Mouse (Mus musculus): ENCODE data around the gene Dph1. TPM values are rescaled to one million over a fixed set of nuclear protein-coding genes. Genes with fewer than 3 reads are reported as not detected.
"Not testable (repeated sequence)": the region's sequence is repeated elsewhere in the genome, so short reads cannot be mapped to it uniquely, and the experiment has no call there.

The Dph1 gene
- polyA plus RNA-seq, 1 experiment from 2014 or later = 26.8 TPM

DNA sequence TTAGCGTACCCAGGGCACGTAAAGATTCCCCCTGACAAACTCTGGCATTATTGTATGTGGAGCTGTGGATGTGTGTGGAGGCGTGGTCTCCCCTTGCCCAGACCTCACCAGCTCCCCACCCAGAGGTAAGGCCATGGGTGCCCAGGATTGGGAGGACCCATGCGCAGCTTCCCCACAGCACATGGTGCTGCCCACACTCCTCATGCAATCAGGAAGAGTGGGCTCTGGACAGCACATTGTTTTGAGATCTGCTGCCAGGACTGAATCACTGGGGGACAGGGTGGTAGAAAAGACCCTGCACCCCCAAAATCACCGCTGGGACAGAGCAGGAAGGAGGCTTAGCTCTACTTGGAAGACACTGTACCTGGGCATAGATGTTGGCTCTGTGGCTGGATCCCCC is 6.5 kb downstream of the Dph1 start:
- H3K4me3 ChIP-seq = no peak overlapping the region
- 83% methylated on average over 5 of the region's 5 CpGs for WGBS
- DNase-seq (ENCODE audit: low spot score) = no peak
- no peaks in the 10 kb centered on the region for H3K9me3 ChIP-seq
- H3K27ac ChIP-seq = no peak overlapping the region
- H3K27me3 ChIP-seq (ENCODE audit: insufficient read depth, poor library complexity, severe bottlenecking) = no peaks in the 10 kb centered on the region
- peaks cover 11% of the 10 kb centered on the region for H3K4me1 ChIP-seq
- H3K36me3 ChIP-seq = peaks cover 59% of the 10 kb centered on the region

DNA sequence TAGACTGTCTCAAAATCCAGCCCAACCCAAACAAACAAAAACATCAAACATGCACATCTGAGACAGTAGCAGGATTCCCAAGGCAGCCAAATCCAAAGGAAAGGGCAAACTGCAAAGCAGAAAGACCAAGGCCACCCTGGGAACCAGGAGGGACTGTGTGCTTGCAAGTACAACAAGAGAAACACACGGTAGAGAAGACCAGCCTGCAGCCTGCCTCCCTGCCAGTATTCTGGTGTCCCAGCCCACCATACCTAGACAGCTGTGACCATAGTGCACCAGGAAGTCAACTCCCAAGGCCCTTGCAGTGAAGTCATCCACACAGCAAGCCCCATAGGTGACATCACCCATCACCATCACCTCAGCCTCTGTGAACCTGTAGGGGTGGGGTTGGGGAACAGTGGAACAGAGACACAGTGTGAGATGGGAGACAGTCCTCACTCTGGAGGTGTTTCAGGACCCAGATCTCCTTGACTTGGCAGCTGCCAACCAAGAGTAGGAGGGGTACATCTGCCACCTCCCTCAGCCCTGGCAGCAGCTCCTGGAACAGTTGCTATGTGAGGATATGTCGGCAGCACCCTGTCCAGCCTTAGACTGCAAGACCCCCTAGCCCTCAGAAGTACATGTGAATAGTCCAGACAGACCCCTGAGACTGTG is 7.0 kb downstream of the Dph1 start:
- no peak overlapping the region for H3K27ac ChIP-seq
- 80% methylated on average over 2 of the region's 2 CpGs for WGBS
- H3K4me1 ChIP-seq = peaks cover 11% of the 10 kb centered on the region
- H3K4me3 ChIP-seq = no peak overlapping the region
- no peak for DNase-seq (ENCODE audit: low spot score)
- H3K36me3 ChIP-seq = peaks cover 59% of the 10 kb centered on the region
- no peaks in the 10 kb centered on the region for H3K27me3 ChIP-seq (ENCODE audit: insufficient read depth, poor library complexity, severe bottlenecking)
- no peaks in the 10 kb centered on the region for H3K9me3 ChIP-seq

DNA sequence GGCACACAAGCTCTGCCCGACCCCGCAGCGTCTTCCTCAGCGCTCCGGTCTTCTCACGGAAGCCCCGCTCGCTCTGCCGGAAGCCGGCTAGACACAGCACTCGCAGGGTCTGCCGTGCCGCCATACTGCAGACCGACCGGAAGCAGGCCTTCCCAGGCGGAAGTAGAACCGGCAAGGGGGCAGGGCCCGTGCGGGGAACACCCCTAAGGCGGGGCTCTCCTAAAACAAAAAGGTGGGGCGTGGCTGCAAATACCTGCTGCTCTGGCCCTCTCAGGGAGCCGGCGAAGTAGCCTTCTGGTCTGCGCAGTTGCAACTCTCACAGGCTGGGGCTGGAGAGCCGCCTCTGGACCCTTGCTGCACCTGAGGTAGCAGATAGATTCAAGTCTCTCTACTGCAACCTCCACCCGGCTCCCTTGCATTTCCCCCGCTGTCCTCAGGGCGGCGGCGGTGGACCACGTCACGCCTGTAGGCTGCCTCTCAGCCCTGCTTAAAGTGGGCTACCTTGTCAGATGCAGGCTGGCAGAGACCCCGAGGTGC is 12.3 kb downstream of the Dph1 start, which contains the start of gene Ovca2:
Ovca2 (minus strand) TSS at position 164 of the 537 bp plus-strand sequence.
- peaks cover under 1% of the 10 kb centered on the region; the same call in 1 of the 2 replicates for H3K27me3 ChIP-seq (ENCODE audit: insufficient read depth, poor library complexity, severe bottlenecking)
- peak; percentile 97 for DNase-seq (ENCODE audit: low spot score)
- under 1% methylated on average over 33 of the region's 33 CpGs for WGBS
- H3K4me3 ChIP-seq = peak within 1 kb of the TSS; percentile 89
- H3K27ac ChIP-seq = peak within 1 kb of the TSS; percentile 91
- H3K9me3 ChIP-seq = no peaks in the 10 kb centered on the region
- H3K36me3 ChIP-seq = peaks cover 55% of the 10 kb centered on the region
- H3K4me1 ChIP-seq = peaks cover 22% of the 10 kb centered on the region

DNA sequence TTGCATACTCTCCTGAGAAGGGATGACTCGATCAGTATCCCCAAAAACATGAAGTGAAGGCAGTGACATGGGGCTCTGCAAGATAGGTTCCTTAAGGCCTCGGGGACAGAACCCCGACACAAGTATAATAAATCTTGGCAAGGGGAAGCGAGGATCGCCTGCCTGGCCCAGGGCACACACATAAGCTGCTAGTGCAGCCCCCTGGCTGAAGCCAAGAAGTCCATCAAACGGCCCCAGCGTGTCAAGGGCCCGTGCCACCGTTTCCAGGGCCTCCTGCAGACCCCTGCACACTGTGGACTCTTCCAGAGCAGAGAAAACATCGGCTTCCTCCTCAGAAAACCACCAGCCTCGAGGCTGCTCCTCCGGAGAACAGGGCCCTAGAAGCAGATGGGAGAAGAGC is 13.0 kb downstream of the Dph1 start:
- Histone ChIP-seq H3K27me3 (ENCODE audit: insufficient read depth, poor library complexity, severe bottlenecking) (peaks cover 8% of the 10 kb centered on the region), H3K4me3 (peak overlapping the region; percentile 89), H3K9me3 (no peaks in the 10 kb centered on the region), H3K27ac (peak overlapping the region; percentile 91), H3K4me1 (peaks cover 30% of the 10 kb centered on the region), H3K36me3 (peaks cover 48% of the 10 kb centered on the region)
- no peak for DNase-seq (ENCODE audit: low spot score)
- 48% methylated on average over 12 of the region's 12 CpGs for WGBS

DNA sequence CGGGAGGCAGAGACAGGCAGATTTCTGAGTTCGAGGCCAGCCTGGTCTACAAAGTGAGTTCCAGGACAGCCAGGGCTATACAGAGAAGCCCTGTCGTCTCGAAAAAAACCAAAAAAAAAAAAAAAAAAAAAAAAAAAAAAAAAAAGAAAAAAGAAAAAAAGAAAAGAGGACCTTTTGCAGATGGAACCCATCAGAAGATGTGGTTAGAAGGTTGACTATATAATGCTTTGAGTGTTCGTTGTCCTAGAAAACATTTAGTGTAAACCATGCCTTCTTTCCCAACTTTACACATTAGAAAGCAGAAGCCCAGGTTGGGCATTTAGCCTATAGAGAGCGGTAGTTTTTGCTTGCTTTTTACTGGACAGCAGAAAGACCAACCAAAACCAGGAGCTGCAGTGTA is 16.5 kb downstream of the Dph1 start:
- 70% methylated on average over 6 of the region's 6 CpGs for WGBS
- not testable (repeated sequence) for H3K4me3 ChIP-seq; H3K27ac ChIP-seq; H3K9me3 ChIP-seq; DNase-seq (ENCODE audit: low spot score)
- Histone ChIP-seq H3K4me1 (peaks cover 59% of the 10 kb centered on the region), H3K27me3 (ENCODE audit: insufficient read depth, poor library complexity, severe bottlenecking) (peaks cover 42% of the 10 kb centered on the region), H3K36me3 (peaks cover 18% of the 10 kb centered on the region)

DNA sequence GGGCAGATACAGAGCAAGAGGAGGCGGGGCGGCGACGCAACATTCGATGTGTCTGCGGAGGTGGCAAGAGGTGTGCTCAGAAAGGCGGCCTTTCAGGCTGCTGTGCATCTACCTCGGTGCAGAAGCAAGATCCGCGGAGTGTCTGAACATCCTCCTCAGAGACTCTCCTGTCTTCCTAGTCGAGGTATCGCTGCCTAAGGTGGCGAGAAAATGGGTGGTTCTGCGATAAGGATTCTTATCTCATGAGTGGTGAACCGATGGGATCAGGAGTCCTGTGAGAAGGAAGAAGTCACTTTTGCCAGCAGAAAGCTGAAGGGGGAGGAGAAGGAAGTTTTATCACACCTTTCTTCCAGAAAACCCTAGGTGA is 17.3 kb downstream of the Dph1 start:
- Histone ChIP-seq H3K27ac (no peak overlapping the region), H3K36me3 (peaks cover 18% of the 10 kb centered on the region), H3K4me3 (peak overlapping the region; percentile 73), H3K27me3 (ENCODE audit: insufficient read depth, poor library complexity, severe bottlenecking) (peaks cover 50% of the 10 kb centered on the region), H3K9me3 (no peaks in the 10 kb centered on the region), H3K4me1 (peaks cover 58% of the 10 kb centered on the region)
- under 1% methylated on average over 15 of the region's 15 CpGs for WGBS
- no peak for DNase-seq (ENCODE audit: low spot score)

DNA sequence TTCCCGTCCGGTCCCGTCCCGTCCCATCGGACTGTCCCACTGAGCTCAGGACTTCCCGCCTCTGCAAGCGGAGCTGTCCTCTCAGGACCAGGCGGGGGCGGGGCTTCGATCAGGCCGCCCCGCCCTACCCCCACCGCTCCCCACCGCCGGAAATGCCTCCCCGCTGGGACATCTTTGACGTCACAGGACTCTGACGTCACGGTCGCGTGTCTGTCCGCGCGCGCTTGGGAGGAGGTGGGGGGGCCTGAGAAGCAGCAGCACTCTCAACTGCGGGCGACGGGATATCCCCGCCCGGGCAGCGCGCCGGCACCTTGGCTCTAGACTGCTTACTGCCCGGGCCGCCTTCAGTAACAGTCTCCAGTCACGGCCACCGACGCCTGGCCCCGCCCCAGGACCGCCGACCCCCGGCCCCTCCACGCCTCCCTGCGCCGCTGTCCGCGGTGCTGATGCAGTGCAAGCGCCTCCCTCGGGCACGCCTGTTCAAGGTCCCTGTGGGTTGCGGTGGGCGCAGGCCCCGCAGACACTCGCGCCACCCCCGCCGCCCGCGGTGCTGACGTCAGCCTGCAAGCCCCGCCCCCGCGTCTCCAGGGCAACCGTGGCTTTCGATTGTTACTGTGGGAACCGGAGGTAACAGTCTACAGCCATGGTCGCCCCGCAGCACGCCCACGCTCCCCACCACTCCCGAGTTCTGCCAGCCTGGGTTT is 17.8 kb downstream of the Dph1 start:
- DNase-seq (ENCODE audit: low spot score) = peak; percentile 93
- Histone ChIP-seq H3K4me3 (peak overlapping the region; percentile 73), H3K36me3 (peaks cover 18% of the 10 kb centered on the region), H3K27me3 (ENCODE audit: insufficient read depth, poor library complexity, severe bottlenecking) (peaks cover 55% of the 10 kb centered on the region), H3K27ac (0 out of 2 replicates have a peak overlapping the region, but pooled peaks have one; percentile 53), H3K4me1 (peaks cover 60% of the 10 kb centered on the region), H3K9me3 (no peaks in the 10 kb centered on the region)
- under 1% methylated on average over 71 of the region's 71 CpGs for WGBS

DNA sequence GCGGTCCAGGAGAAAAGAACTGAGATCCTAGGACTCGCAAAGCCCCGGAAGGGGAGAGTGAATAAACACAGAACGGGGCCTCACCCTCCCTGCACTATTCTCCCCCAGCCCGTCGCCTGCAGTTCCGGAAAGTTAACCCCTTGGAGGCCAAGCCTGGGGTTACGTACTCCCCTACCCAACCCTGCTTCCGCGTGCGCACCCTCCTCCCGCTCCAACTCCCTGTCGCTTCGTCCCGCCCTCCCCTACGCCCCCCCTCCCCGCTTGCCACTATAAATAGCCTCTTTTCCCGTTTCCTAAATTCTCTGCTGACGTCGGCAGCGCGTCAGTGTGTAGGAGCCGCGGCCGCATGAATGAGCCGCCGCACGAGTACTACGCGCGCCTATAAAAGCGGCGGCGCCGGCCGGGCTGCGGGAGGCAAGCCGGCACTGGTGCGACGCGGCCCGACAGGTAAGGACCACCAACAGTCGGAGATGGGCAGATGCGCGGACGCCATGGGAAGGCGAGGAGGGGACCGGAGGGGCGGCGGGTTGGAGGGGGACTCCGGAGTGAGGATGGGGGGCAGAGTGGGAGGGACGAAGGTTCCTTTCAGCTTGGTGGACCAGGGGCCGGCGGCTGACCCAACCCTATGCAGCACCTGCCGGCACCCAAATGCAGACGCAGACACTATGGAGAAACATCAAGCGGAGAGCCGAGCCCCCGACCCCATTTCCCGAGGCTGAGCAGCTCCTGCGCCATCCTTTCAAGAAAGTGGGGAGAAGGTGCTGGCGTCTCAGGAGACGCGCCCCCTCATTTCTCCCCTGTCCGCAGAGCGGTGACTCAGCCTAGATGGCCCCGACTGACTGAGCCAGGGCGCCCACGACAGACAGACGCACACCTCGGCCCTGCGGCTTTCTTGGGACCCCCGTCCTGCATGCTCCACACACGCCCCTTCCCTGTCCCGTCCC is 18.6 kb downstream of the Dph1 start:
- Histone ChIP-seq H3K27ac (0 out of 2 replicates have a peak overlapping the region, but pooled peaks have one; percentile 36), H3K4me3 (peak overlapping the region; percentile 73), H3K36me3 (peaks cover 12% of the 10 kb centered on the region), H3K4me1 (peaks cover 61% of the 10 kb centered on the region), H3K27me3 (ENCODE audit: insufficient read depth, poor library complexity, severe bottlenecking) (peaks cover 63% of the 10 kb centered on the region), H3K9me3 (no peaks in the 10 kb centered on the region)
- DNase-seq (ENCODE audit: low spot score) = no peak
- WGBS = under 1% methylated on average over 75 of the region's 75 CpGs

DNA sequence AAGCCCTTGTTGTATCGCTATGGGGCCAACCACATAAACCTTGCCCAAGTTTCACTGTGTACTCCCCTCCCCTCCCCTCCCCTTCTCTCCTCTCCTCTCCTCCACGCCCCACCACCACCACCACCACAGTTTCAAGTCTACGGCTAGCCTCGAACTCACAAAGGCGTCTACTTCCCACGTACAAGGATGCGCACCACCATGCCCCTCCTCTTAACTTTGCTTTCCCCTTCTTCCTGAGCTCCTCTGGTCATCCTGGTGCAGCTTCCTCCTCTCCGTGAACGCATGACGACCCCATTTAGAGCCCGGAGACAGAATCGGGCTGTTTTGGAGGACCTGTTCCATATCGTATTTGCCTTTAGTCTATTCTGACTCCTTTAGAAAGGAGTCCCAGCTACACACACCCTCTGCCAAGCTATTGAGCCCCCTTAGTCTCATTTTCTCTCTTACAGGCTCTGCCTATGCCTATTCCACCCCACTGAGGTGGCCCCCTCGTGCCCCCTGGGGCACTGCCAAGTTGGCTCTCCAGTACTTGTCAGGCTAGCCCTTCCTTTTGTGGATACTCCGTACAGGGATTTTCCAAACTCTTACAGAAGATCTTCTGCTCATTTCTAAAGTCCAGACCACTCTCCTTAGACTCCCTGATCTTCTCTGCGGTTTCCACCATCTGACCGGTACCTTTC is 19.7 kb downstream of the Dph1 start:
- Histone ChIP-seq H3K36me3 (peaks cover 1% of the 10 kb centered on the region; the same call in 1 of the 2 replicates), H3K27ac (no peak overlapping the region), H3K4me3 (peak overlapping the region; percentile 73), H3K27me3 (ENCODE audit: insufficient read depth, poor library complexity, severe bottlenecking) (peaks cover 74% of the 10 kb centered on the region), H3K9me3 (no peaks in the 10 kb centered on the region), H3K4me1 (peaks cover 72% of the 10 kb centered on the region)
- DNase-seq (ENCODE audit: low spot score) = no peak
- WGBS = 6% methylated on average over 17 of the region's 17 CpGs

DNA sequence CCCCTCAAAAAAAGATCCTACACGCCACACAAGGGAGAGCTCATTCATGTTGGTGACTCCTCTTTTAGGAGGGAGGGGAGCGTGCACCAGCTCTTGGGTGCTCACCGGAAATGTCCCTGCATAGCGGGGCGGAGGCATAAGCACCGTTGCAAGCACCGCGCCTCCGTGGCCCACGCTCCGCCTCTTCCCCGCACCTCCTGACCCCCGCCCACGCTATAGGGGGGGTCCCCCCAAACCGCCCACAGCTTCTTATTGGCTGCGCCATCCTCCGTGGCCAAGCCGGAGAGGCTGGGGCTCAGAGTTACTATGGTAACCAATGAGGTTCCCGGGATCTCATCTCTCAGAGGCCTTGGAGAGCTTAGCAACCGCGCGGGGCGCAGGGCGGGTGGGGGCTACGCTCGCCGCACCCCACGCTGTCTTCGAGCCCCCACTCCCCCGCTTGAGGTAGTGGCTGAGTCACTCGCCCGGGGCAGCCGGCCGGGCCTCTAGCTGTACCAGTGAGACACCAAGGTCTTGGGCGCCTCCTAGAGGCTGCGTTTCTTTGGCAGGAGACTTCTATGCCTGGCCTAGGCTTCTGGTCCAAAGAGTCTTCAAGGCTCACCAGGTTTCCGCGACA is 20.8 kb downstream of the Dph1 start:
- Histone ChIP-seq H3K4me1 (peaks cover 82% of the 10 kb centered on the region), H3K27ac (no peak overlapping the region), H3K4me3 (peak overlapping the region; percentile 72), H3K9me3 (no peaks in the 10 kb centered on the region), H3K36me3 (no peaks in the 10 kb centered on the region; the same call in none of the 2 replicates), H3K27me3 (ENCODE audit: insufficient read depth, poor library complexity, severe bottlenecking) (peaks cover 85% of the 10 kb centered on the region)
- under 1% methylated on average over 38 of the region's 38 CpGs for WGBS
- DNase-seq (ENCODE audit: low spot score) = peak; percentile 91

DNA sequence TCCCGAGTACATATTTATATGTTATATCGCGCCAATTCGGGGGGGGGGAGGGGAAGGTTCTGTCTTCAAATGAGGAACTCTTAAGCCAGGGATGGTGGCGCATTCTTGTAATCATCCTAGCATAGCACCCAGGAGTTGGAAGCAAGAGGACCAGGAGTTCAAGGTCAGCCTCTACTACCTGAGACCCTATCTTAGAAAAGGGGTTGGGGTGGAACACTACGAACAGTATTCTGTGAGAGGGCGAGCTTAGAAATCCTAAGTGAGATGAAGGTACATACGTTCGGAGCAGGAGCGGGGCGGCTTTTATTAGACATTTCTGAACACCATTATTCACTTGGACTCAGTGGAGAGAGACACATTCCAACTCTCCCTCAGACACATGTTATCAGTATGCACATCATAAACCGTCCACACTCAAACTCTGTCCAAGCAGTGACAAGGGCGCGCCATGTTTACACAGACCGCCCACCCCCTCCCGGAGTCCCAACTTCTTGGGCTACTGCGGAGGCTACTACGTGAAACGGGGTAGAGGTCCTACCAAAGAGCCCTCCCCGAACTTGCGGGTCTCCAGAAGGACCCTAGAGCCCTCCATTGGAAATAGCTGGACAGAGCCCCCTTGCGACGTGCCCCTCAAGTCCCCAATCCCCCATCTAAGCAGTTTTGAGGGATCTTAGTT is 21.5 kb downstream of the Dph1 start, which contains the start of gene Hic1:
Hic1 (minus strand) TSS at position 115 of the 676 bp plus-strand sequence.
- H3K27me3 ChIP-seq (ENCODE audit: insufficient read depth, poor library complexity, severe bottlenecking) = peaks cover 92% of the 10 kb centered on the region
- peaks cover 90% of the 10 kb centered on the region for H3K4me1 ChIP-seq
- DNase-seq (ENCODE audit: low spot score) = no peak
- peak within 1 kb of the TSS; percentile 72 for H3K4me3 ChIP-seq
- H3K36me3 ChIP-seq = peaks cover 4% of the 10 kb centered on the region
- peak within 1 kb of the TSS; percentile 76 for H3K27ac ChIP-seq
- WGBS = 8% methylated on average over 23 of the region's 23 CpGs
- no peaks in the 10 kb centered on the region for H3K9me3 ChIP-seq
